Mouse (Mus musculus) 416B (cell line): Measurements from ENCODE around the gene Commd9.

Experiments used
- DNase-seq: peaks from one replicate; pipeline ENCODE4 v3.0.0; 2011; ENCODE audit warnings: low read depth

Commd9 gene

DNA sequence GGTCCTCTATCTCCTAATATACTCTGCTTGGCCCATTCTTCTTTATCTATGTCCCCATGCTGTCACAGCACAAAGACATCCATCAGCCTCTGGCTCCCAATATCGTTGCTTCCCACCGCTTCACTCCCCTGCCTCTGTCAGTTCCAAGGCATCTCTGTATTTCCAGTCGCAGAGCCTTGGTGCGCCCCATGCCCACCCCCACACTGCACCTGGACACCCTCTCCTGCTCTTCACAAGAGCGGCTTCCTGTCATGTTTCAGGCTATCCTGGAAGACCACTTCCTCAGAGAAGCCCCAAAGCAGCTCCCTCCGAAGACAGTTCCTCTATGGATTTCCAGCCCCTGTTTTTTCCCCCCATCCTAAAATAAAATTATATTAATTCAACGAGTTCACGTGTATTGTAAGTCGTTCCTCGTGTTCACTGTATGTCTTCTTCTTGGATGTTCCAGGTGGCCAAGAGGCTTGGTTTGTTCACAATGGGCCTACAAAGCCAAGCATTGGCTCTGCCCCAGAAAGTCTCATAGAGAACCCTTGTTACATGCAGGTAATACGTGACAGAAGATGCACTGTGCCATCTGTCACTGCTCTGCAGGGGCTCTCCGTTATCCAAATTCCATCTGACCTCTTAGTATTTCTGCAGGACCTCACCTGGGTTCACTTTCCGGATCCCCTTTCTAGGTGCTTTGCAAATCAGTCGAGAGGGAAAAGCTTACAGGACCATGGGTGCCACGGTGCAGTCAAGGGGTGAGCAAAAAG is 23.5 kb downstream of the Commd9 start:
- DNase-seq, result no peak

GRCm38 (mm10) chr2:101918518-101918917 is 32.5 kb downstream of the Commd9 start:
- no peak for DNase-seq

DNA sequence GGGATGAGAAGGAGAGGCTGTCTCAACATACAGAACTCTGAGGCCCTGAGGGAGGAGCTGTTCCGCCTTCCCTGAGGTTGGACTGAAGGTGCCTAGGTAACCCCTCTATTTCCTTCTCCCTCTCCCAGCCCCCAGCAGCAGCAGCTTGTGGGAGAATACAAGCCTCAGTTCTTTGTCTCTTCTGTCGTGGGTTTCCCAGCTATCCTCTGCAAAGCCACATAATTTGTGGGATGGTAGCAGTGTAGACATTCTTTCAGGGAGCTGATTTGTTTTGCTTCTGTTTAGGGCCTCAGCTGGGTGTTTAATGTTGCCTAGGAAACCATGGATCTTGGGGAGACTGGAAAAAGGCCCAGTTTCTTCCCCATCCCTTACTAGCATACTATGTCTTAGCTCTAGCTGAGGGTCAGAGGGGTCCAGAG is 34.1 kb downstream of the Commd9 start:
- DNase-seq, result no peak

- no peak for DNase-seq
Measured at GRCm38 (mm10) chr2:101922302-101922701, 36.3 kb downstream of the Commd9 start.

DNA sequence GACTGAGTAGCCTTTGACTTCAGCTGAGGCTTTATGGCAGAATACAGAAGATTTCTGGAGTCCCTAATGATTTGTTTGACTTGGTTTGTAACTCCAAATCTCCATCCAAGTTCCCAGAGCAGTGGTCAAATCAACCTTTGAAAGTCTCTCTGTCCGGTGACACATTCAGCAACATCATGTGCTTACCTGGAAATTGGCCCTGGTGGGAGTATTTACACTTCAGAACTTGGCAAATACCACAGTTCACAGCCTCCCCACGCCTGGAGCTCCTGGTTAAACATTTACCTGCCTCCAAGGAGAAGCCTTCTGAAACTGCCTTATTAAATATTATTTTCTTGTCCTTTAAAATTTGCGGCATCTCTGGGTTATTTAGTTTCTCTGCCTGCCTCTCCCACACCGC is 37.1 kb downstream of the Commd9 start:
- DNase-seq, result no peak

DNA sequence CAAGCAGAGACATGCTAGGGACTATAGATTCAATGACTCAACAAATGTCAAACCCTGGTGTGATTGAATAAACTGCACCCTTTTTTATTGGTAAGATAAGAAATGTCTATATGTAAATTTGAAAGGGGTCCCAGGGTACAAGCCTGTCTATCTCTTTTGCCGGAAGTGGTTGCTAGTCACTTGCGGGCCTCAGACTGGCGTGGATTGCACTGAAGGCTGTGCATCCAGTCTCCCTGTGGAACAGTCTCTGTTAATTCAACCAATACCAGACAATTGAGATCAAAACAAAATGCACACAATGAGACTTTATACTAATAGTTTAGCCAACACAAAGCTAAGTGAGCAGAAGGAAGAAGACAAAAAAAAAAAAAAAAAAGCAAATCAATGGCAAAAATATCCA is 39.1 kb downstream of the Commd9 start:
- DNase-seq, result no peak

DNA sequence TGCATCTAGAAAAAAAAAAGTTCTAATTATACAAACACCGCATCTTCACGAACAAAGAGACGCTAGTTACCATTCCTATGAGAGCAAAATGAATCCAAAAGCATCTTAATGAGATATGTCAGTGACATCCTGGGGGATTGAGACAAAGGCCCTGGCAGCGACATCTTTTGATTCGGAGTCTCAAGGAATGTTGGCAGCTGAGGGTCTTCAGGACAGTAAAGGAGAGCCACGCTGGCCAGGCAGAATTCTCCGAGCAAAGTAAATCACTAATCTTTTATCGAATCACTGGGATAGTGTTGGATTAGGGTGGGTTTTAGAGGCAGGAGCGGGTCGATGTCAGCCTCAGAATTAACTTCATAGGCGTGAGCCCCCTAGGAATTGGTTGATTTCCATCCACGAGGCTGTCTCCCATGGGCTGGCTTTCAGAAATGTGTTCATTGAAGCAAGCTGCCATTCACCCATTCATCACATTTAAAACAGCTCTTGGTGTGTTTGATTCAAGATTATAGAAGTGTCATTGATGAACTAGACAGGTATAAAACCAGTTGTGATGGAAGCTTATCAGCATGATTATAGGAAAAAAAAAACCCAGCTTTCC is 39.6 kb downstream of the Commd9 start:
- no peak for DNase-seq

DNA sequence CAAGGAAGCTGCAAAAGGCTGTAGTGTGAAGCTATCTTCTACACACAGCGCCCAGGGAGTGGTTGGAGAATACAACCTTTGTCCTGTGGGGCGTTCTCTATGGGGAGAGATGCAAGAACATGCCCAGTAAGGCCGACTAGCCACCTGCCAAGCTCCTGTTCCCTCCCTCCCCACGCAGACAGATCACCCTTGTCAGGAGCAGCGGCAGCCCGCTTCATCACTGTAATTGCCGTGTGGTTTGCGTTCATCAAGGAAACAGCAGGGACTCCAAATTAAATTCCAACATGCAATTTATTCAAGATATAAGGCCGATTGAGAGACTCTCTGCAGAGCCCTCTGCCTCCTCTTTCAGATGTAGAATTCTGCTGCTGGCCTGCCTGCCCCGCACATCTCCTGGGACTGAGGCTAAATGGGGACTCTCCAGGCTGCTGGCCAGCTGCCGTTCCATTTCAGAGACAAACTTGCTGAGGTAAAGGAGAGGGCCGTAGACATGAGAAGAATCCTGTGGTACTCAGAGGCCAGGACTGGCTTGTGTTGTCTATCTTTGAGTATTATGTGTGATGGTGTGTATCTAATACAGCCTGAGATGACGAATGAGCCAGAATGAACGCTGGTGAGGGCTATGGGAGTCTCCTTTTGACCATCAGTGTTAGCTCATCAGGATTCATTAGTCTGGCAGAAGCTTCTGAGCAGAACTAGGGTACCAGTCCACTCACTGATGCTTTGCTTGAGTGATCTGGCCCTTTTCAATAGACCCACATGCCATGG is 46.3 kb downstream of the Commd9 start:
- no peak for DNase-seq

DNA sequence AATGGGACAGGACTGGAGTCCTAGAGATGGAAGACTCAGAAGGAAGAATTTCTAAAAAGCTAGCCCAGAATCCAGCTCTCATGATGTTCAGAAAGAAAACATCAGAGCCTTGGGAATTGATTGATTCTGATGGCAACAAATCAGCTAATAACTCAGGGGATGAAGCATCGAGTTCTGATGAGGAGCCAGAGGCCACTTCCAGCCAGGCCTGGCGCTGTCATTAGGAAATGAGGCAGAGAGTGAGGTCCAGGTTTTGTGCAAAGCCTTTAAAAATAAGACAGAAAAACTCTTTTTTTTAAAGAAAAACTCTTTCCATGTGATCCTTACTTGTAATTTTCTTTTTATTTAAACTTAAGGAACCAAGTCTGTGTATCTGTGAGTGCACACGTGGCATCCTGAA is 47.3 kb downstream of the Commd9 start:
- DNase-seq, result no peak

DNA sequence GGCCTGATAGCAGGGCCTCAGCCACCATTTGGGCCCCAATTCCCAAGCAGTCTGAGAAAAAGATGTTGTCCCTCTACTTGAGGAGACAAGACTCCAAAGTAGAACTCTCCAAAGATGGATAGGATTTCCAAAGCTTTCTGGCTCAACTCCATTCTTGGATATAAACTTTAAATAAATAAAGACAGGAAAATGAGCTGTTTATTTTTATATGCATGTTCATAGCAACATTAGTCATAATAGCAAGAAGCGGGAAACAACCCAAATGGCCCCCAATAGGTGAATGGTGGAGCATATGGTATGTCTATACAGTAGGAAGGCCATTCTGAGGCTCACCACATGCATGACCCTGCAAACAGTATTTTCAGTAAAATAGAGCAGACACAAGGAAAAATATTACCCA is 49.0 kb downstream of the Commd9 start:
- no peak for DNase-seq

- no peak for DNase-seq
Measured at GRCm38 (mm10) chr2:101950716-101951520, 64.9 kb downstream of the Commd9 start.
